Mouse (Mus musculus) spleen, adult 2 months (tissue): Measurements from ENCODE around the gene Hk2.

Source experiments
- CTCF ChIP-seq: fragments of 200-500 bp; IDR thresholded peaks from 2 replicates; pipeline ENCODE4 v1.5.1; 2011; ENCODE audit warnings: mild to moderate bottlenecking, inconsistent platforms; ENCODE audit not compliant: insufficient read depth, insufficient read length, insufficient replicate concordance; ENCODE audit errors: extremely low read depth
- POLR2A ChIP-seq: fragments of 200-500 bp; IDR thresholded peaks from 2 replicates; pipeline ENCODE4 v1.6.1; 2011; ENCODE audit warnings: low read depth, low read length, inconsistent platforms

- TF ChIP-seq POLR2A = no peak
- no peak for TF ChIP-seq CTCF
Measured at GRCm38 (mm10) chr6:82797300-82797839, 23.1 kb upstream of the Hk2 start.
